Mouse (Mus musculus) CH12F3 (cell line): ENCODE data around the gene Pomt2.
"Not testable (repeated sequence)": the region's sequence is repeated elsewhere in the genome, so short reads cannot be mapped to it uniquely, and the experiment has no call there.

Experiments used
- in situ Hi-C: fragments of 300-500 bp; cut with MboI; formaldehyde crosslinking; loops from 2 replicates; pipeline ENCODE4 v1.14.3; 2020; ENCODE audit warnings: low sequenced_read_pairs

Pomt2 gene

GRCm38 (mm10) chr12:87147395-87148089 lies at the start of gene Pomt2:
Gene Pomt2 (minus strand): TSS chr12:87147968.
- in situ Hi-C loops = no loop called here

GRCm38 (mm10) chr12:87196310-87196709 lies 48.5 kb upstream of the Pomt2 start:
- in situ Hi-C loops = no loop called here

- in situ Hi-C loops = no loop called here
These were observed 47.3 kb upstream of the Pomt2 start for GRCm38 (mm10) chr12:87195069-87195468.

- in situ Hi-C loops = no loop called here
These were observed 45.2 kb upstream of the Pomt2 start for GRCm38 (mm10) chr12:87193008-87193407.

- in situ Hi-C loops = no loop called here
These were observed 29.9 kb upstream of the Pomt2 start for GRCm38 (mm10) chr12:87177631-87178030.

- in situ Hi-C loops = no loop called here
These were observed 27.6 kb upstream of the Pomt2 start for GRCm38 (mm10) chr12:87175194-87175946.

- in situ Hi-C loops = no loop called here
These were observed 13.0 kb upstream of the Pomt2 start for GRCm38 (mm10) chr12:87160815-87161214.

- in situ Hi-C loops = no loop called here
These were observed 12.5 kb upstream of the Pomt2 start for GRCm38 (mm10) chr12:87160310-87160709.

GRCm38 (mm10) chr12:87158099-87158498 lies 10.3 kb upstream of the Pomt2 start:
- in situ Hi-C loops = no loop called here

GRCm38 (mm10) chr12:87157361-87157760 lies 9.6 kb upstream of the Pomt2 start:
- in situ Hi-C loops = no loop called here

- in situ Hi-C loops = not testable (repeated sequence)
These were observed 6.7 kb upstream of the Pomt2 start for GRCm38 (mm10) chr12:87154448-87154847.

GRCm38 (mm10) chr12:87149471-87149870 lies 1.7 kb upstream of the Pomt2 start:
- in situ Hi-C loops = no loop called here

- in situ Hi-C loops = no loop called here
These were observed 368 bp upstream of the Pomt2 start for GRCm38 (mm10) chr12:87148136-87148535.

GRCm38 (mm10) chr12:87146966-87147365 lies 802 bp downstream of the Pomt2 start, which contains the start of gene Gstz1:
Gene Gstz1 (plus strand): TSS chr12:87147165.
- in situ Hi-C loops = no loop called here

GRCm38 (mm10) chr12:87142156-87142555 lies 5.6 kb downstream of the Pomt2 start:
- in situ Hi-C loops = no loop called here

- in situ Hi-C loops = loop anchor here (10.0 kb wide), 1 partner anchor 196 kb away; no protein-coding TSS in a partner anchor
These were observed 9.0 kb downstream of the Pomt2 start for GRCm38 (mm10) chr12:87138768-87139167.

- in situ Hi-C loops = loop anchor here (10.0 kb wide), 1 partner anchor 196 kb away; no protein-coding TSS in a partner anchor
These were observed 9.4 kb downstream of the Pomt2 start for GRCm38 (mm10) chr12:87138342-87138701.

- in situ Hi-C loops = loop anchor here (10.0 kb wide), 1 partner anchor 197 kb away; no protein-coding TSS in a partner anchor
These were observed 10.1 kb downstream of the Pomt2 start for GRCm38 (mm10) chr12:87137439-87138341.

GRCm38 (mm10) chr12:87132784-87133183 lies 15.0 kb downstream of the Pomt2 start:
- in situ Hi-C loops = loop anchor here (10.0 kb wide), 1 partner anchor 202 kb away; no protein-coding TSS in a partner anchor

- in situ Hi-C loops = loop anchor here (10.0 kb wide), 1 partner anchor 203 kb away; no protein-coding TSS in a partner anchor
These were observed 15.6 kb downstream of the Pomt2 start for GRCm38 (mm10) chr12:87132210-87132609.

- in situ Hi-C loops = loop anchor here (10.0 kb wide), 1 partner anchor 203 kb away; no protein-coding TSS in a partner anchor
These were observed 16.1 kb downstream of the Pomt2 start for GRCm38 (mm10) chr12:87131619-87132018.
